Mouse (Mus musculus) liver, embryonic 14.5 days (tissue): ENCODE results near the gene 4930402H24Rik. TPM values are rescaled to one million over a fixed set of nuclear protein-coding genes. Genes with fewer than 3 reads are reported as not detected.
"Not testable (repeated sequence)": the region's sequence is repeated elsewhere in the genome, so short reads cannot be mapped to it uniquely, and the experiment has no call there.

ENCODE experiments used
- ATAC-seq: fragments of 200-750 bp; cut with Nextera tagmentation; 2 replicates; pipeline ENCODE4 v1.8.0; 2017; ENCODE audit warnings: moderate number of reproducible peaks, mild to moderate bottlenecking, moderate library complexity; ENCODE audit not compliant: insufficient read depth
- DNase-seq, 3 experiments: peaks; one replicate each; pipeline ENCODE4 v3.0.0-alpha.2; 2012 to 2013; ENCODE audit warnings: low read depth in 3 of 3, low spot score in 3 of 3
- H3K27ac ChIP-seq: fragments of 300-500 bp; sonication (generic); 2 replicates; pipeline ENCODE4 v1.5.1; 2014; ENCODE audit warnings: moderate library complexity, mild to moderate bottlenecking, control low read depth, inconsistent platforms
- H3K27me3 ChIP-seq: fragments of 300-500 bp; sonication (generic); 2 replicates; pipeline ENCODE4 v1.6.1; 2014; ENCODE audit warnings: mild to moderate bottlenecking, low read length, moderate library complexity; ENCODE audit not compliant: control insufficient read depth, insufficient read depth
- H3K36me3 ChIP-seq: fragments of 300-500 bp; sonication (generic); replicated peaks from 2 replicates; pipeline ENCODE4 v1.6.1; 2014; ENCODE audit warnings: low read depth; ENCODE audit not compliant: control insufficient read depth, insufficient read depth
- H3K4me1 ChIP-seq, 2 experiments: fragments of 200-500 bp in 1 of 2; fragments of 300-500 bp in 1 of 2; sonication (generic) in 1 of 2; replicated peaks; 2 replicates each; pipeline ENCODE4 v1.6.1; 2012 to 2014; ENCODE audit warnings: antibody characterized with exemption in 1 of 2, inconsistent platforms in 1 of 2, low read length in 1 of 2; ENCODE audit not compliant: control insufficient read depth in 2 of 2, insufficient read depth in 2 of 2
- H3K4me2 ChIP-seq: fragments of 300-500 bp; sonication (generic); 2 replicates; pipeline ENCODE4 v1.6.1; 2014; ENCODE audit warnings: low read depth, mild to moderate bottlenecking, control low read depth, moderate library complexity
- H3K4me3 ChIP-seq, 2 experiments: fragments of 200-500 bp in 1 of 2; fragments of 300-500 bp in 1 of 2; sonication (generic) in 1 of 2; 2 replicates each; pipeline ENCODE4 v1.5.1; 2012 to 2014; ENCODE audit warnings: low read depth in 2 of 2, low read length in 2 of 2, mild to moderate bottlenecking in 2 of 2, control low read depth in 1 of 2, inconsistent platforms in 1 of 2, moderate library complexity in 1 of 2; ENCODE audit not compliant: insufficient read depth in 1 of 2
- H3K9ac ChIP-seq: fragments of 300-500 bp; sonication (generic); replicated peaks from 2 replicates; pipeline ENCODE4 v1.6.1; 2014; ENCODE audit warnings: mild to moderate bottlenecking, control low read depth, moderate library complexity
- H3K9me3 ChIP-seq: fragments of 300-500 bp; sonication (generic); 2 replicates; pipeline ENCODE4 v1.6.1; 2016; ENCODE audit warnings: low read length, mixed read lengths; ENCODE audit not compliant: control insufficient read depth
- CTCF ChIP-seq: IDR thresholded peaks from 2 replicates; pipeline ENCODE4 v1.5.1; 2016; ENCODE audit warnings: antibody characterized with exemption, low read depth, control low read depth
- EP300 ChIP-seq: IDR thresholded peaks from 2 replicates; pipeline ENCODE4 v1.6.1; 2016; ENCODE audit warnings: antibody characterized with exemption, low read depth
- WGBS: fragments of 180-500 bp; shearing (Covaris S2); extraction: QIAGEN DNeasy Blood & Tissue Kit; methylation state at CpG from one replicate; pipeline ENCODE4 v1.1.7; 2014; ENCODE audit not compliant: insufficient replicate concordance; 5-methylcytosine and 5-hydroxymethylcytosine counted together
- polyA plus RNA-seq, 2 experiments: library from polyadenylated mRNA; depleted of rRNA in 1 of 2; stranded (reverse) in 1 of 2; unstranded in 1 of 2; fragments of >200 nt; fragmentation: Nextera tagmentation in 1 of 2; extraction: Ambion mirVana in 1 of 2; gene quantifications; 2 replicates each; pipeline versions ENCODE4 v1.2.1 to v1.2.3; 2012 to 2014

The 4930402H24Rik gene
- polyA plus RNA-seq, 2 experiments: 4.4 to 6.9 TPM

GRCm38 (mm10) chr2:130830236-130830635, 76.0 kb downstream of the 4930402H24Rik start:
- H3K4me3 ChIP-seq: no peak overlapping the region
- no peak for DNase-seq
- ATAC-seq: no peak
- H3K9me3 ChIP-seq: no peaks in the 10 kb centered on the region
- no peak overlapping the region for H3K9ac ChIP-seq
- 76% methylated on average over 3 of the region's 3 CpGs for WGBS
- no peaks in the 10 kb centered on the region for H3K27me3 ChIP-seq
- H3K4me2 ChIP-seq: no peak overlapping the region
- TF ChIP-seq EP300 (no peak), CTCF (no peak)
- peaks cover 0 to 7% of the 10 kb centered on the region in 2 experiments; a peak in 2 of 4 replicates for H3K4me1 ChIP-seq
- no peak overlapping the region for H3K27ac ChIP-seq
- no peaks in the 10 kb centered on the region for H3K36me3 ChIP-seq

GRCm38 (mm10) chr2:130829496-130829895, 76.7 kb downstream of the 4930402H24Rik start:
- TF ChIP-seq EP300: no peak
- no peak for TF ChIP-seq CTCF
- H3K27me3 ChIP-seq: no peaks in the 10 kb centered on the region
- WGBS: 61% methylated on average over 4 of the region's 4 CpGs
- H3K4me1 ChIP-seq: peaks cover 0 to 7% of the 10 kb centered on the region in 2 experiments; a peak in 2 of 4 replicates
- no peaks in the 10 kb centered on the region for H3K9me3 ChIP-seq
- H3K4me2 ChIP-seq: no peak overlapping the region
- no peak for DNase-seq
- H3K4me3 ChIP-seq: no peak overlapping the region
- no peak for ATAC-seq
- no peak overlapping the region for H3K27ac ChIP-seq
- H3K9ac ChIP-seq: no peak overlapping the region
- H3K36me3 ChIP-seq: no peaks in the 10 kb centered on the region

- 68% methylated on average over 1 of the region's 1 CpGs for WGBS
- Histone ChIP-seq H3K27ac (no peak overlapping the region), H3K36me3 (no peaks in the 10 kb centered on the region), H3K4me1 (peaks cover 0 to 6% of the 10 kb centered on the region in 2 experiments; a peak in 1 of 4 replicates), H3K9me3 (no peaks in the 10 kb centered on the region), H3K4me3 (no peak overlapping the region), H3K4me2 (no peak overlapping the region), H3K27me3 (no peaks in the 10 kb centered on the region), H3K9ac (no peak overlapping the region)
- DNase-seq (no peak), ATAC-seq (no peak)
- no peak for TF ChIP-seq CTCF
- no peak for TF ChIP-seq EP300
Observed at GRCm38 (mm10) chr2:130828668-130829067, 77.5 kb downstream of the 4930402H24Rik start.

GRCm38 (mm10) chr2:130828066-130828465, 78.1 kb downstream of the 4930402H24Rik start:
- not testable (repeated sequence) for DNase-seq, H3K27ac ChIP-seq, H3K36me3 ChIP-seq, H3K9ac ChIP-seq, H3K27me3 ChIP-seq, H3K4me3 ChIP-seq, ATAC-seq, H3K9me3 ChIP-seq, H3K4me1 ChIP-seq, H3K4me2 ChIP-seq
- 65% methylated on average over 3 of the region's 3 CpGs for WGBS

- peaks cover 0 to 8% of the 10 kb centered on the region in 2 experiments; a peak in 1 of 4 replicates for H3K4me1 ChIP-seq
- TF ChIP-seq EP300 (no peak), CTCF (no peak)
- no peaks in the 10 kb centered on the region for H3K9me3 ChIP-seq
- H3K4me3 ChIP-seq: no peak overlapping the region
- no peaks in the 10 kb centered on the region for H3K36me3 ChIP-seq
- 60% methylated on average over 2 of the region's 2 CpGs for WGBS
- no peak overlapping the region for H3K4me2 ChIP-seq
- no peak overlapping the region for H3K9ac ChIP-seq
- no peak for ATAC-seq
- DNase-seq: no peak
- H3K27me3 ChIP-seq: no peaks in the 10 kb centered on the region
- H3K27ac ChIP-seq: no peak overlapping the region
Observed at GRCm38 (mm10) chr2:130827410-130827809, 78.8 kb downstream of the 4930402H24Rik start.
